Mouse (Mus musculus) forebrain, embryonic 16.5 days (tissue): Measurements from ENCODE around the gene Mocs1. TPM values are rescaled to one million over a fixed set of nuclear protein-coding genes. Genes with fewer than 3 reads are reported as not detected.

Experiments used
- ATAC-seq: fragments of 200-750 bp; cut with Nextera tagmentation; 2 replicates; pipeline ENCODE4 v1.8.0; 2017; ENCODE audit warnings: mild to moderate bottlenecking, moderate library complexity
- H3K27ac ChIP-seq: fragments of 300-500 bp; sonication (generic); 2 replicates; pipeline ENCODE4 v1.5.1; 2014; ENCODE audit warnings: low read length, control low read depth
- H3K27me3 ChIP-seq: fragments of 300-500 bp; sonication (generic); replicated peaks from 2 replicates; pipeline ENCODE4 v1.6.1; 2014; ENCODE audit warnings: low read length; ENCODE audit not compliant: control insufficient read depth, insufficient read depth
- H3K36me3 ChIP-seq: fragments of 300-500 bp; sonication (generic); 2 replicates; pipeline ENCODE4 v1.6.1; 2014; ENCODE audit not compliant: control insufficient read depth, insufficient read depth
- H3K4me1 ChIP-seq: fragments of 300-500 bp; sonication (generic); replicated peaks from 2 replicates; pipeline ENCODE4 v1.6.1; 2014; ENCODE audit warnings: low read length; ENCODE audit not compliant: control insufficient read depth, insufficient read depth
- H3K4me2 ChIP-seq: fragments of 300-500 bp; sonication (generic); 2 replicates; pipeline ENCODE4 v1.6.1; 2014; ENCODE audit warnings: mild to moderate bottlenecking, low read length, control low read depth
- H3K4me3 ChIP-seq: fragments of 300-500 bp; sonication (generic); replicated peaks from 2 replicates; pipeline ENCODE4 v1.5.1; 2014; ENCODE audit warnings: mild to moderate bottlenecking, low read length, control low read depth
- H3K9ac ChIP-seq: fragments of 300-500 bp; sonication (generic); replicated peaks from 2 replicates; pipeline ENCODE4 v1.6.1; 2014; ENCODE audit warnings: low read depth, low read length, control low read depth
- H3K9me3 ChIP-seq: fragments of 300-500 bp; sonication (generic); 2 replicates; pipeline ENCODE4 v1.6.1; 2016; ENCODE audit warnings: low read length; ENCODE audit not compliant: control insufficient read depth
- WGBS: fragments of 180-500 bp; shearing (Covaris S2); extraction: QIAGEN DNeasy Blood & Tissue Kit; methylation state at CpG from one replicate; pipeline ENCODE4 v1.1.7; 2014; 5-methylcytosine and 5-hydroxymethylcytosine counted together
- polyA plus RNA-seq: library from polyadenylated mRNA; unstranded; fragments of >200 nt; fragmentation: Nextera tagmentation; extraction: Ambion mirVana; gene quantifications from 2 replicates; pipeline ENCODE4 v1.2.1, GENCODE M21; 2015

Mocs1 gene
- polyA plus RNA-seq, 1 experiment from 2014 or later, result 5.1 TPM

DNA sequence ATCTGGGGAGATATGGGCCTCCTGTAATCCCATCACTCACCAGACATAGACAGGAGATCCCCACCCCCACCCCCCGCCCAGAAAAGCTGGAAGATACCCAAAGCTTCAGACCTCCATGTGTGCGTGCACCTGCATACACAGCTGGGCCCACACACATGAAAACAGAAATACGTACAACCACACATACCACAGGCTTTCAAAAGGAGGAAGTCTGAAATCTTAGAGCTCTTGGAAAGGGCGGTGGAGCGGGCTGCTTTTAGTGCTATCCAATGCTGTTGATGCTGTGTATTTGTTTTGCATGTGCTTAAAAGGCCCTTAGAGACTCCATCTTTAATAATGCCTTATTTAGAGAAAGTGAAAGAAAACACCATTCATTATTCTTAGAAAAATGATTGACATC, 22.2 kb upstream of the Mocs1 start:
- H3K4me3 ChIP-seq, result no peak overlapping the region

DNA sequence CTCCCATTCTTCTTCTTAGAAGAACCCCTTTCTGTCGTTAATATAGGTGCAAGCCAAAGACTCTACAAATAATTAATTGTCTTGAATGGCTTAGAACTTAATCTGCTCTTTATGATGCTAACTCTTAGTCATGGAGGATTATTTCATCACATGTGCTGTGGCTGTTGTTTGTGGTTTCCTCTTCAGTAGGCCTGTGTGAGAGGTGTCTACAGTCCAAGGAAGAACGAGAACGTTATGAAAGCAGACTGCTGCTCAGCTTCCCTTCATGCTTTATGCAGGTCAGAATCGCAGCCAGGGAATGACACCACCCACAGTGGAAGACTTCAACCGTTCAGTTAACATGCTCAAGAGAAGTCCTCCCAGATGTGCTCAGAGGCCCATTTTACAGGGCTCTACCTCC, 15.2 kb upstream of the Mocs1 start:
- H3K36me3 ChIP-seq, result no peaks in the 10 kb centered on the region
- no peak overlapping the region for H3K4me3 ChIP-seq
- no peaks in the 10 kb centered on the region for H3K27me3 ChIP-seq
- WGBS, result 75% methylated on average over 5 of the region's 5 CpGs
- H3K4me2 ChIP-seq, result no peak overlapping the region
- no peak for ATAC-seq
- no peaks in the 10 kb centered on the region for H3K4me1 ChIP-seq
- H3K9me3 ChIP-seq, result no peaks in the 10 kb centered on the region
- H3K27ac ChIP-seq, result no peak overlapping the region
- H3K9ac ChIP-seq, result no peak overlapping the region

More for the DNA sequence above, 22.2 kb upstream of the Mocs1 start:
- WGBS, result 80% methylated on average over 5 of the region's 5 CpGs
- H3K9ac ChIP-seq, result no peak overlapping the region
- no peaks in the 10 kb centered on the region for H3K27me3 ChIP-seq
- no peaks in the 10 kb centered on the region for H3K36me3 ChIP-seq
- no peak overlapping the region for H3K27ac ChIP-seq
- ATAC-seq, result no peak
- no peak overlapping the region for H3K4me2 ChIP-seq
- H3K9me3 ChIP-seq, result no peaks in the 10 kb centered on the region
- no peaks in the 10 kb centered on the region for H3K4me1 ChIP-seq

DNA sequence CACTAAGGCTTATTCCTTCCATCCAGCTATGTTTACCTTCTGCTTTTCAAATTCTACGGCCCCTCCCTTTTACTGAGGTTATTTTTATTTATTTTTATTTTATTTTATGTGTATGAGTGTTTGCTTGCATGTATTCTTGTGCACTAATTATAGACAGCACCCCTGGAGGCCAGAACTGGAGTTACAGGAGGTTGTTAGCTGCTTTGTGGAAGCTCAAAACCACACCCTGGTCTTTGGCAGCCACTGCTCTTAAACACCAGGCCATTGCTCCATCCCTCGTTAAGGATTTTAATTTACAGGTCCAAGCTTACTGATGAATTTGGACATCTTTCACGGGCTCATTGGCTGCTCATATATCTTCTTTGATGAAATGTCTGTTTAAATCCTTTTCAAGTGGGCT, 14.6 kb upstream of the Mocs1 start:
- 44% methylated on average over 3 of the region's 3 CpGs for WGBS
- no peaks in the 10 kb centered on the region for H3K4me1 ChIP-seq

DNA sequence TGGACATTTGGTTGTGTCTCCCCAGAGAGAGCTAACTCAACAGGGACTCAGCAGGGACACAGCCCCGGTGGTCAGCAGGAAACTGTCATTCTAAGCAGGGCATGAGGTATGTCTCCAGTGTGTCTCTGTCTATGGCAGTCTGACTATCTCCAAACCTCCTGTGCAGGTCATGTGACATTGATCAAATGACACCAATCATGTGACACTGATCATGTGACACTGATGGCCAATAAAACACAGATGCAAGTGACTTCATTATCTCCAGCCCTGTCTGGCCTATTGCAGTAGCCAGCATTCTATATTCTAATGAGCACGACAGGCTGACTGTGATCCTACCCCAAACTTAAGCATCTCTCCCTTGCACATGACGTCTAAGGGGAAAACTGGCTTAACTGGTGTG, 11.9 kb upstream of the Mocs1 start:
- H3K36me3 ChIP-seq, result no peaks in the 10 kb centered on the region
- WGBS, result 72% methylated on average over 3 of the region's 3 CpGs
- no peak overlapping the region for H3K4me2 ChIP-seq
- H3K9ac ChIP-seq, result no peak overlapping the region
- no peak overlapping the region for H3K27ac ChIP-seq
- ATAC-seq, result no peak
- no peak overlapping the region for H3K4me3 ChIP-seq
- H3K9me3 ChIP-seq, result no peaks in the 10 kb centered on the region
- no peaks in the 10 kb centered on the region for H3K27me3 ChIP-seq
- no peaks in the 10 kb centered on the region for H3K4me1 ChIP-seq

More for the DNA sequence above, 14.6 kb upstream of the Mocs1 start:
- no peak overlapping the region for H3K4me3 ChIP-seq
- H3K4me2 ChIP-seq, result no peak overlapping the region
- H3K36me3 ChIP-seq, result no peaks in the 10 kb centered on the region
- H3K27ac ChIP-seq, result no peak overlapping the region
- no peaks in the 10 kb centered on the region for H3K27me3 ChIP-seq
- no peak overlapping the region for H3K9ac ChIP-seq
- H3K9me3 ChIP-seq, result no peaks in the 10 kb centered on the region
- no peak for ATAC-seq

DNA sequence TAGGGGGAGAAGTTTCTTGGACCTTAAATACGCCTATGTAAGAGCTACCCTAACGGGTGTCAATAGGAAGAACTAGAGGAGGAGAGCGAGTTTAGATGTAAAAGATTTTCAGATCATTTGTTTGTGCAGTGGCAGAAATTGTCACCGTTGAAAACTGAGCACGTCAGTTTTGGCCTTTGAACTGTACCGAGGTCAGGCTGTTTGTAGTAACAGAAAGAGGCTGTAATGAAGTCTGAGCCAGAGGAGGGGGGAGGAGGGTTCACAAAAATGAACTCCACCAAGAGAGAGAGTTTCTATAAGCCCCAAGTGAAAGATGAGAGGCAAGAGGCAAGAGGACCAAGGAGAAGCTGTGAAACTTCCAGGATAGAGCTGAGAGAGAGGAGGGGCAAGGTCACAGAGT, 8.3 kb upstream of the Mocs1 start:
- Histone ChIP-seq H3K4me3 (no peak overlapping the region), H3K9ac (no peak overlapping the region), H3K27me3 (no peaks in the 10 kb centered on the region), H3K9me3 (no peaks in the 10 kb centered on the region), H3K36me3 (no peaks in the 10 kb centered on the region), H3K4me2 (no peak overlapping the region), H3K27ac (no peak overlapping the region), H3K4me1 (peaks cover 3% of the 10 kb centered on the region; the same call in 1 of the 2 replicates)
- ATAC-seq, result no peak
- WGBS, result 74% methylated on average over 6 of the region's 6 CpGs

DNA sequence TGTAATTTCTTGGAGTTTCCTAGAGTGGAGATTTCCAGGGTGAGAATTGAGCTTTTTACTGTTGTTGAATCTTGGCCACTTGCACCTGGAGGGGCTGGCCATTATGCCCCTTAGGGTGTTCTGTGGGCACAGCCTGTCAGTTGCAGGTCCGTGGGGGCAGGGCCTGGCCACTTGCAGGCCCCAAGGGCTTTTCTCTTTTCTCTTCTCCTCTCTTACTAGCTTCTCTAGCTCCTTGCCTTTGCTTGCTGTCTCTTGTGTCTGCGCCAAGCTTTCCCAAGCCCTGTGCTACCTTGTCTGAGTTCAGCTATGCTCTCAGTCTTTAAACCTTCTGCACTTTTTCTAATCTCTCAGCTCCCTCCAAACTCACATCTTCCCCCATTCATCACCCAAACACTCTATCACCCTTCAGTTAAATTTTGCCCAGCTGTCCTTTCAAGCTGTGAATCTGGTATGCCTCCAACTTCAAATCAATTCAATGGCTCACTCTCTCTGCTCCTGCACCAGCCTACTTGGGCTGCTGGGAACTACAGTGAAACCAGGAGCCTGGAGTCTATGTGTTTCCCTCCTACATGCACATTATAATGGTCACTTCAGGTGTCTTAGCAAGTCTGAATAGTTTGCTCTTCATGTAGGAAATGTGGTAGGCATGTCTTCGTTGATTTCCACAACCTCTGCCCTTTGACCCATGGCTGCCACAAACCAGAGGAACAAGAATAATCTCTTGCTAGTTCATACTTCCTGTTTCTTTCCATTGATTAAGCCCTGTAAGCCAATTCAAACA, 5.7 kb upstream of the Mocs1 start:
- H3K9ac ChIP-seq, result no peak overlapping the region
- no peak overlapping the region for H3K4me2 ChIP-seq
- no peak overlapping the region for H3K27ac ChIP-seq
- no peaks in the 10 kb centered on the region for H3K27me3 ChIP-seq
- peaks cover 3% of the 10 kb centered on the region; the same call in 1 of the 2 replicates for H3K4me1 ChIP-seq
- no peak for ATAC-seq
- no peak overlapping the region for H3K4me3 ChIP-seq
- no peaks in the 10 kb centered on the region for H3K9me3 ChIP-seq
- no peaks in the 10 kb centered on the region for H3K36me3 ChIP-seq
- WGBS, result 85% methylated on average over 3 of the region's 3 CpGs

DNA sequence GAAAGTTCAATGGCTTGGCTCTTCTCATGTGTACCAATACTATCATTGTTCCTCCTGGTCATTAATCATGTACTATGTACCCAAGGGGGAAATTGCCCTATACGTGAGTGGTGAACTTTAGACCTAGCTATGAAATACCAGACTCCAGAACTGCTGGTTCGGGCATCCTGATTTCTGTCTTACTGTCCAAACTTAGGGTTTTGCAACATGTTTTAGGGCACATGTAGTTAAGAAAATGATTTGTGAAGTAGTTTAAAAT, 5.2 kb upstream of the Mocs1 start:
- Histone ChIP-seq H3K4me1 (peaks cover 3% of the 10 kb centered on the region; the same call in 1 of the 2 replicates), H3K4me3 (no peak overlapping the region), H3K9ac (no peak overlapping the region), H3K27me3 (no peaks in the 10 kb centered on the region), H3K4me2 (no peak overlapping the region), H3K36me3 (no peaks in the 10 kb centered on the region), H3K9me3 (no peaks in the 10 kb centered on the region), H3K27ac (no peak overlapping the region)
- no peak for ATAC-seq
- WGBS, result 91% methylated on average over 2 of the region's 2 CpGs

DNA sequence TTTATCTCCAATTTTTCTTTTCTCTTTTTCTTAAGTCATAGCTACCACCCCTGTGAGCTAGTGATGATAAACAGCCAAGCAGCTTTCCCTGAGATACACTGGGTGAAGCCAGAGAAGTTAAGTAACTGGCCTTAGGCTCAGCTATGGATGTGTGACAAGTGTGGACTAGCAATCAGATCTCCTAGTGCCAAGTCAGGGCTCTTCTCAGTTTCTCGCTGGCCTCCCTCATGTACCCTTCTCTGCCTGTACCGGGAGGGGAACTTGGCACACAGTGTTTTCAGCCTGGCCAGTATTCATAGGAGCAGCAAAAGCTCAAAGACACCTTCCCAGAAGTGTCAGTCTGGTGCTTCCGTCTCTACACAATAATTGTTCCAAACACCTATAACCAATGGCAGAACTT, 4.3 kb upstream of the Mocs1 start:
- peaks cover 7% of the 10 kb centered on the region for H3K4me1 ChIP-seq
- 75% methylated on average over 3 of the region's 3 CpGs for WGBS
- ATAC-seq, result no peak
- H3K27me3 ChIP-seq, result no peaks in the 10 kb centered on the region
- no peak overlapping the region for H3K27ac ChIP-seq
- H3K9ac ChIP-seq, result no peak overlapping the region
- H3K4me3 ChIP-seq, result no peak overlapping the region
- H3K36me3 ChIP-seq, result no peaks in the 10 kb centered on the region
- no peak overlapping the region for H3K4me2 ChIP-seq
- H3K9me3 ChIP-seq, result no peaks in the 10 kb centered on the region

DNA sequence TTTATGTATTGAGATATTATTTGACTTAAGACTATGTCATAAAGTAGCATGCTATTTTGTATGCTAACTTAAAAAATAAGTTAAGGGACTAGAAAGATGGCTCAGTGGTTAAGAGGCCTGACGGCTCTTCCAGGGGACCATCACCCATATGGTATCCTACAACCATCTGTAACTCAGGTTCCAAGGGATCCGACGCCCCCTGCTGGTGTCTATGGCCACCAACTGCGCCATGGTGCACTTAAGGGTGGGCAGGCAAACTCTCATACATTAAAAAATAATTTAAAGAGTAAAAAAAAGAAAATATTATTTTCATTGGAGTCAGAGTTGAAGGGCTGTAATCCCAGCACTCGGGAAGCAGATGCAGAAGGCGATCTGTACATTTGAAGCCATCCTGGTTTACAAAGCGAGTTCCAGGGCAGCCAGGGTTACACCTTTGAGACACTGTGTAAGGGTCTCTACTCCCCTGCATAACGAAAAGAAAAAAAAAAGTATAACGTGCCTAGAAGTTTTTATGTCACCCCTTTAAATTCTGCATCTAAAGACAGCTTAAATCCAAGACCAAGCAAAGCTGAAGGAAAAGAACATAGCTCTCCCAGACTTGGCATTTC, 427 bp upstream of the Mocs1 start:
- Histone ChIP-seq H3K9ac (peak overlapping the region; percentile 89; the same call in 1 of the 2 replicates), H3K27ac (no peak overlapping the region)

More for the DNA sequence above, 427 bp upstream of the Mocs1 start:
- Histone ChIP-seq H3K36me3 (no peaks in the 10 kb centered on the region), H3K27me3 (no peaks in the 10 kb centered on the region), H3K4me2 (peak overlapping the region; percentile 36), H3K4me1 (peaks cover 17% of the 10 kb centered on the region), H3K4me3 (peak overlapping the region; percentile 74), H3K9me3 (no peaks in the 10 kb centered on the region)
- ATAC-seq, result peak; percentile 19; the same call in 1 of the 2 replicates
- WGBS, result 17% methylated on average over 9 of the region's 9 CpGs
